Comparison of ENCODE assay signal across 7 mouse cellular contexts in the genomic region with DNA sequence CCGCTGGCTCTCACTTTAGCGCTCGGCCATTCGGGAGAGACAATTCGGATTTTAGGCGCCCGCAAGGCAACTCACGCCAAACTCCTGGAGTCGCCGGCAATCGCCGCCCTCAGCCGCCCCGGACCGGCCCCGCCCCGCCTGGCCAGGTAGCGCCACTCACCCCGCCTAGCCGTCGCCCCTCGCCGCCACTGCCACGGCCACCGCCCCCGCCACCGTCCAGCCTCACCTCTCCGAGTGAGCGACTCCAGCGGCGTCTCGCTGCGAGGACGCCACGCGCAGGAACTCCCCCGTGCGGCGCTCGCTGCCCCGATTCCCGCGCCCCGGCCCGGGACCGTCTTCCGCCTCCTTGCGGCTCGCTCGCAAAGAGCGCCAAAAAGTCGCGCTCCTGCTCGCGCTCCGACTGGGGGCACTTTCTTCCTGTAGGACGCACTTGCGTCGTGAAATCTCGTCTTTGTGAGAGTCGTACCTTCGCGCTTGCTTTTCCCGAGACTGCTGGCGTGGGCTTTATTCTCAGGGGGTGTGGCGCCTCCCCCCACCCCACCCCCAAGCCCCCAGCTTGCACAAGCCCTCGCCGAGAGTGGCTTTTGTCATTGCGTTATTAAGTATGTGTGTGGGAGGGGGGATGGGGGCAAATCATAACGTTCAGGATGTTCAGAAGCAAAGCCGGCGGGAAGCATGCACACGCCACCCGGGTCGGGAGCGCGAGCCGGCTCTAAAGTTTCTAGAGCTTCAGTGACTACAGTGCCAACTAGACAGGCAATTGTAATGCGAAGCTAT. TPM values are rescaled to one million over a fixed set of nuclear protein-coding genes. Genes with fewer than 3 reads are reported as not detected.
A peak's percentile ranks its signal among the peaks of the same experiment; 100 is the strongest.
DNase-seq lines count a peak whose midpoint lies in the region; ATAC-seq and TF ChIP-seq lines count a peak whose summit lies in the region.

No protein-coding gene starts in this region.

- TF ChIP-seq CTCF in E14TG2a.4 (conservative IDR thresholded peaks at IDR 0.05; ENCODE audit: low read length), result no peak
- TF ChIP-seq CTCF in liver, adult 2 months (IDR thresholded peaks at IDR 0.05; ENCODE audit: low read depth, low read length), result peak; percentile 17; the same call in 1 of the 2 replicates

- peak; percentile 60 for ATAC-seq in embryonic facial prominence, embryonic 15.5 days (ENCODE audit: insufficient number of reproducible peaks, low FRiP score, low TSS enrichment, low read depth)
- peak; percentile 76 for ATAC-seq in hindbrain, embryonic 12.5 days (ENCODE audit: low FRiP score)

- H3K27me3 ChIP-seq in E14TG2a.4 (ENCODE audit: insufficient read depth, low read length), result peaks cover 19% of the 10 kb centered on the region
- no peaks in the 10 kb centered on the region; the same call in 1 of the 2 replicates for H3K27me3 ChIP-seq in embryonic facial prominence, embryonic 15.5 days
- H3K27me3 ChIP-seq in hindbrain, embryonic 12.5 days, result peaks cover 16% of the 10 kb centered on the region
- H3K27me3 ChIP-seq in liver, adult 2 months (ENCODE audit: control insufficient read depth, insufficient read depth, low read length), result 0 out of 2 replicates have a peak, but pooled peaks cover 2% of the 10 kb centered on the region

- H3K9ac ChIP-seq in embryonic facial prominence, embryonic 15.5 days, result 0 out of 2 replicates have a peak overlapping the region, but pooled peaks have one; percentile 15
- H3K9ac ChIP-seq in hindbrain, embryonic 12.5 days, result peak overlapping the region; percentile 50; the same call in 1 of the 2 replicates
- peak overlapping the region; percentile 77 for H3K9ac ChIP-seq in liver, adult 2 months (ENCODE audit: low read depth, low read length)

- TF ChIP-seq POLR2A in liver, adult 2 months (IDR thresholded peaks at IDR 0.05; ENCODE audit: extremely low read depth, insufficient read depth, low read length), result no peak

- 0 out of 2 replicates have a peak, but pooled peaks cover 4% of the 10 kb centered on the region for H3K4me1 ChIP-seq in E14TG2a.4 (replicated peaks; ENCODE audit: low read depth, low read length)
- no peaks in the 10 kb centered on the region for H3K4me1 ChIP-seq in embryonic facial prominence, embryonic 15.5 days
- no peaks in the 10 kb centered on the region for H3K4me1 ChIP-seq in hindbrain, embryonic 12.5 days
- H3K4me1 ChIP-seq in liver, adult 2 months (ENCODE audit: control insufficient read depth, insufficient read depth, low read length), result no peaks in the 10 kb centered on the region

- no peaks in the 10 kb centered on the region for H3K36me3 ChIP-seq in E14TG2a.4 (ENCODE audit: insufficient read depth, low read length)
- H3K36me3 ChIP-seq in embryonic facial prominence, embryonic 15.5 days, result no peaks in the 10 kb centered on the region
- H3K36me3 ChIP-seq in hindbrain, embryonic 12.5 days, result no peaks in the 10 kb centered on the region
- no peaks in the 10 kb centered on the region for H3K36me3 ChIP-seq in liver, adult 2 months (ENCODE audit: control insufficient read depth, insufficient read depth, low read length)

- DNase-seq in adrenal gland, adult 8-10 months, result peak; percentile 6
- no peak for DNase-seq in liver, adult 2 months (ENCODE audit: extremely low read depth, low read depth, low spot score)
- DNase-seq in monocyte, adult 2 months (ENCODE audit: low read depth in 1 of 2, low spot score in 2 of 2), result peak; percentile 0 to 12
- DNase-seq in testis, postnatal 14 days (ENCODE audit: low spot score), result peak; percentile 54

- peak overlapping the region; percentile 75 for H3K27ac ChIP-seq in embryonic facial prominence, embryonic 15.5 days (replicated peaks)
- H3K27ac ChIP-seq in hindbrain, embryonic 12.5 days, result no peak overlapping the region
- H3K27ac ChIP-seq in liver, adult 2 months (replicated peaks; ENCODE audit: insufficient read depth, low read depth, low read length), result no peak overlapping the region

- H3K79me2 ChIP-seq in liver, adult 2 months (ENCODE audit: control insufficient read depth, insufficient read depth, low read length), result no peaks in the 10 kb centered on the region

- H3K4me2 ChIP-seq in embryonic facial prominence, embryonic 15.5 days (replicated peaks), result peak overlapping the region; percentile 59
- peak overlapping the region; percentile 83 for H3K4me2 ChIP-seq in hindbrain, embryonic 12.5 days (replicated peaks)

- no peaks in the 10 kb centered on the region for H3K9me3 ChIP-seq in E14TG2a.4 (ENCODE audit: low read length)
- no peaks in the 10 kb centered on the region for H3K9me3 ChIP-seq in embryonic facial prominence, embryonic 15.5 days (replicated peaks)
- H3K9me3 ChIP-seq in hindbrain, embryonic 12.5 days (replicated peaks), result no peaks in the 10 kb centered on the region; the same call in 1 of the 2 replicates

- H3K4me3 ChIP-seq in E14TG2a.4 (replicated peaks; ENCODE audit: low read length), result peak overlapping the region; percentile 79
- peak overlapping the region; percentile 57 for H3K4me3 ChIP-seq in embryonic facial prominence, embryonic 15.5 days (replicated peaks)
- H3K4me3 ChIP-seq in hindbrain, embryonic 12.5 days, result peak overlapping the region; percentile 51
- peak overlapping the region; percentile 98 for H3K4me3 ChIP-seq in liver, adult 2 months (ENCODE audit: insufficient read depth, low read depth, low read length)

- 21% methylated on average over 59 of the region's 79 CpGs for WGBS in embryonic facial prominence, embryonic 15.5 days
- WGBS in hindbrain, embryonic 12.5 days, result 29% methylated on average over 66 of the region's 79 CpGs
- 2% methylated on average over 44 of the region's 79 CpGs for whole genome bisulfite sequencing in liver, adult 2 months

RNA-seq across cellular contexts. Expression of a gene that starts 0.6 kb away (rescaled TPM):
- total RNA-seq in adrenal gland, adult 8-10 months (2022), result 1 to 10 TPM; 3.4 to 5.8 (median 4.2) TPM
- polyA plus RNA-seq in embryonic facial prominence, embryonic 15.5 days (2015; fragmentation: Nextera tagmentation; extraction: Ambion mirVana), result 9.3 and 9.5 TPM in 2 replicates
- polyA plus RNA-seq in hindbrain, embryonic 12.5 days (2016; fragmentation: Nextera tagmentation; extraction: Ambion mirVana), result 5.3 and 5.9 TPM in 2 replicates
- total RNA-seq in liver, adult 2 months (2014; rRNA removed), result 0.83 and 1.3 TPM in 2 replicates
- polyA plus RNA-seq in liver, adult 2 months (2012; rRNA removed), result 0.18 and 0.22 TPM in 2 replicates

Comparison
In these comparisons a context has a peak if more than half of its experiments do, and no peak if none do; other contexts are left out.
1. H3K9ac ChIP-seq: peak in every context shown above with its lines; median percentile 77 in liver, adult 2 months; 50 in hindbrain, embryonic 12.5 days; 15 in embryonic facial prominence, embryonic 15.5 days.